Mouse (Mus musculus) kidney, adult 2 months (tissue): Measurements from ENCODE around the gene Pde6b.

Experiments used
- CTCF ChIP-seq: fragments of 200-500 bp; conservative IDR thresholded peaks from 2 replicates; pipeline ENCODE4 v1.5.1; 2011; ENCODE audit warnings: low read depth, mild to moderate bottlenecking, control low read depth, low read length, moderate library complexity, mixed read lengths; ENCODE audit not compliant: insufficient read depth, insufficient read length
- POLR2A ChIP-seq: fragments of 200-500 bp; IDR thresholded peaks from one replicate; pipeline ENCODE4 v1.6.1; 2011; ENCODE audit warnings: low read depth, low read length, control low read depth

- peak; percentile 98; the same call in 1 of the 2 replicates for TF ChIP-seq CTCF
- TF ChIP-seq POLR2A, result no peak
These were observed 39.0 kb downstream of the Pde6b start for GRCm38 (mm10) chr5:108427186-108427585.
